Mouse (Mus musculus) kidney, postnatal 4 days (tissue): ENCODE data around the gene Tbx5.

ENCODE experiments used
- DNase-seq, 2 experiments: peaks; one replicate each; pipeline ENCODE4 v3.0.0; 2021; ENCODE audit warnings: mixed read lengths in 2 of 2

The Tbx5 gene

GRCm38 (mm10) chr5:119815247-119815646, 17.2 kb upstream of the Tbx5 start:
- DNase-seq = no peak

- DNase-seq = no peak
Measured at GRCm38 (mm10) chr5:119820452-119820851, 12.0 kb upstream of the Tbx5 start.

GRCm38 (mm10) chr5:119821506-119821905, 11.0 kb upstream of the Tbx5 start:
- DNase-seq = no peak

- DNase-seq = no peak
Measured at GRCm38 (mm10) chr5:119827341-119827740, 5.1 kb upstream of the Tbx5 start.

- DNase-seq = no peak
Measured at GRCm38 (mm10) chr5:119830611-119831010, 1.9 kb upstream of the Tbx5 start.

GRCm38 (mm10) chr5:119831201-119831771, 1.2 kb upstream of the Tbx5 start:
- DNase-seq = peak; percentile 13 to 27

- DNase-seq = peak in 1 of 2 experiments; percentile 11
Measured at GRCm38 (mm10) chr5:119831791-119832478, 533 bp upstream of the Tbx5 start.

GRCm38 (mm10) chr5:119833223-119834030, 959 bp downstream of the Tbx5 start:
- no peak for DNase-seq

- DNase-seq = no peak
Measured at GRCm38 (mm10) chr5:119834031-119834403, 1.5 kb downstream of the Tbx5 start.

GRCm38 (mm10) chr5:119835053-119835867, 2.8 kb downstream of the Tbx5 start:
- DNase-seq = peak; percentile 22 to 26

- peak in 1 of 2 experiments; percentile 5 for DNase-seq
Measured at GRCm38 (mm10) chr5:119835868-119836209, 3.4 kb downstream of the Tbx5 start.

- DNase-seq = peak in 1 of 2 experiments; percentile 5
Measured at GRCm38 (mm10) chr5:119836618-119837305, 4.3 kb downstream of the Tbx5 start.

GRCm38 (mm10) chr5:119837306-119837675, 4.8 kb downstream of the Tbx5 start:
- no peak for DNase-seq

- DNase-seq = no peak
Measured at GRCm38 (mm10) chr5:119837861-119838260, 5.4 kb downstream of the Tbx5 start.

GRCm38 (mm10) chr5:119838441-119838840, 6.0 kb downstream of the Tbx5 start:
- no peak for DNase-seq

- DNase-seq = no peak
Measured at GRCm38 (mm10) chr5:119839156-119839555, 6.7 kb downstream of the Tbx5 start.

- DNase-seq = no peak
Measured at GRCm38 (mm10) chr5:119839616-119840368, 7.3 kb downstream of the Tbx5 start.

- peak; percentile 42 to 52 for DNase-seq
Measured at GRCm38 (mm10) chr5:119840404-119840803, 7.9 kb downstream of the Tbx5 start.

GRCm38 (mm10) chr5:119841634-119842420, 9.4 kb downstream of the Tbx5 start:
- peak in 1 of 2 experiments; percentile 6 for DNase-seq

GRCm38 (mm10) chr5:119842701-119843393, 10.4 kb downstream of the Tbx5 start:
- no peak for DNase-seq
